Comparison of ENCODE assay signal across 8 mouse cellular contexts in the genomic region with DNA sequence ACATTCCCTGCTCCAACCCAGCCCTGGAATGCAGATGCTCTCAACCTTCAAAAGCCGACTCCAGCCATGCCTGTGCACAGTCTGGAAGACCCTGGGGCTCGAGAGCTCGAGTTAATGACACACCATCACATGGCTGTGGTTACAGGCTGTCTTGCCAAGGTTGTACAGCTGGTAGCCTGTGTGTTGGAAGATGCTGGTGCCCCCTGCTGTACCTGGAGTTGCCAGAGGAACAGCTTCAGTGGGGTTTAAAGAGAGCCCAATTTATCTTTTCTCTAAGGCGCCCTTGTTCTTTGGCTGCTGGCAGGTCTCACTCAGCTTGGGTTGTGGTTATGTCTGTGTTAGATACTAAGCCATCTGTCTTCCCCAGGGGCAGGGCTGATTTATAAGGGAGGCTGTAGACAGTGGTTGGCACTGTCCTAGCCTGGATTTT.
DNase-seq lines count a peak whose midpoint lies in the region; ATAC-seq and TF ChIP-seq lines count a peak whose summit lies in the region.

No protein-coding gene starts in this region.

- no peak overlapping the region for H3K9ac ChIP-seq in hindbrain, postnatal 0 days (replicated peaks; ENCODE audit: low read length)
- H3K9ac ChIP-seq in midbrain, embryonic 14.5 days (replicated peaks; ENCODE audit: low read length): no peak overlapping the region

- peak; percentile 65 for ATAC-seq in frontal cortex, adult (ENCODE audit: low TSS enrichment)
- peak; percentile 96 for ATAC-seq in hindbrain, postnatal 0 days
- peak; percentile 54; the same call in 1 of the 2 replicates for ATAC-seq in midbrain, embryonic 14.5 days (ENCODE audit: low FRiP score, low TSS enrichment)

- no peaks in the 10 kb centered on the region for H3K36me3 ChIP-seq in hindbrain, postnatal 0 days (ENCODE audit: insufficient read depth, low read length)
- H3K36me3 ChIP-seq in midbrain, embryonic 14.5 days (ENCODE audit: control insufficient read depth, insufficient read depth, low read length): no peaks in the 10 kb centered on the region

- 17% methylated on average over 4 of the region's 4 CpGs for WGBS in hindbrain, postnatal 0 days
- 43% methylated on average over 4 of the region's 4 CpGs for WGBS in midbrain, embryonic 14.5 days

- DNase-seq in frontal cortex, adult 2 months (ENCODE audit: extremely low spot score in 1 of 2, low spot score in 1 of 2): no peak
- peak; percentile 3 to 5 for DNase-seq in cerebellum, postnatal 36 days
- DNase-seq in hindbrain, postnatal 0 days (ENCODE audit: low spot score): peak; percentile 89
- peak; percentile 50 for DNase-seq in midbrain, embryonic 14.5 days
- DNase-seq in thymus, postnatal 14 days: peak; percentile 56
- DNase-seq in heart, postnatal 10 days: no peak
- no peak for DNase-seq in urinary bladder, postnatal 4 days (ENCODE audit: low spot score in 2 of 2)

- H3K4me1 ChIP-seq in hindbrain, postnatal 0 days (ENCODE audit: insufficient read depth, low read length): peaks cover 11% of the 10 kb centered on the region
- peaks cover 11% of the 10 kb centered on the region for H3K4me1 ChIP-seq in midbrain, embryonic 14.5 days (ENCODE audit: control insufficient read depth, insufficient read depth, low read length)

- peak; percentile 52 for TF ChIP-seq CTCF in hindbrain, postnatal 0 days (IDR thresholded peaks at IDR 0.05; ENCODE audit: low read depth)

- no peak overlapping the region for H3K4me2 ChIP-seq in hindbrain, postnatal 0 days (ENCODE audit: low read depth, low read length)
- H3K4me2 ChIP-seq in midbrain, embryonic 14.5 days (ENCODE audit: low read length): no peak overlapping the region

- no peaks in the 10 kb centered on the region for H3K27me3 ChIP-seq in hindbrain, postnatal 0 days (ENCODE audit: insufficient read depth, low read length)
- no peaks in the 10 kb centered on the region for H3K27me3 ChIP-seq in midbrain, embryonic 14.5 days (ENCODE audit: control insufficient read depth, insufficient read depth, low read length)

- no peaks in the 10 kb centered on the region for H3K9me3 ChIP-seq in hindbrain, postnatal 0 days (ENCODE audit: low read length)
- no peaks in the 10 kb centered on the region for H3K9me3 ChIP-seq in midbrain, embryonic 14.5 days (ENCODE audit: control insufficient read depth, low read length)

- H3K27ac ChIP-seq in hindbrain, postnatal 0 days: peak overlapping the region; percentile 52; the same call in 1 of the 2 replicates
- H3K27ac ChIP-seq in midbrain, embryonic 14.5 days (replicated peaks; ENCODE audit: low read depth, low read length): peak overlapping the region; percentile 34; the same call in 1 of the 2 replicates

- H3K4me3 ChIP-seq in hindbrain, postnatal 0 days (ENCODE audit: low read length): no peak overlapping the region
- no peak overlapping the region for H3K4me3 ChIP-seq in midbrain, embryonic 14.5 days (replicated peaks; ENCODE audit: low read depth, low read length)

- intact Hi-C loops in heart, postnatal 10 days (cut with DNase I): no loop called here

Comparison
In these comparisons a context has a peak if more than half of its experiments do, and no peak if none do; other contexts are left out.
1. DNase-seq: peak in cerebellum, postnatal 36 days (2 of 2), hindbrain, postnatal 0 days (single experiment), midbrain, embryonic 14.5 days (single experiment) and thymus, postnatal 14 days (single experiment); none in frontal cortex, adult 2 months (0 of 2), heart, postnatal 10 days (0 of 2) and urinary bladder, postnatal 4 days (0 of 2).
2. Peak in every context shown above with its lines, with median percentiles within 50 percentile points of each other: ATAC-seq.